Comparison of ENCODE assay signal across 9 mouse cellular contexts in genomic region chr7:27302172-27302571, GRCm38 (mm10). TPM values are rescaled to one million over a fixed set of nuclear protein-coding genes. Genes with fewer than 3 reads are reported as not detected.
DNase-seq lines count a peak whose midpoint lies in the region; ATAC-seq lines count a peak whose summit lies in the region.
"Had no signal": no experiment of that assay in that cellular context is flagged by ENCODE, and none has a peak within 500 bp of the region (broad histone marks: within the 10 kb centered on the region; RNA-seq: fewer than 3 reads in every experiment).

No protein-coding gene starts in this region.

- H3K4me1 ChIP-seq in lung, embryonic 15.5 days = no peaks in the 10 kb centered on the region

- no peaks in the 10 kb centered on the region for H3K27me3 ChIP-seq in lung, embryonic 15.5 days

- H3K4me2 ChIP-seq in lung, embryonic 15.5 days = no peak overlapping the region
- H3K4me2 ChIP-seq: heart, embryonic 15.5 days had no signal

- DNase-seq in CD4-positive, CD25-positive, alpha-beta regulatory T cell, adult 2 months (ENCODE audit: low read depth, low spot score) = peak; percentile 80
- DNase-seq in T-cell, adult 2 months (ENCODE audit: low spot score) = peak; percentile 34
- peak; percentile 54 to 80 for DNase-seq in cerebellum, postnatal 4 days (ENCODE audit: low spot score in 2 of 2)
- peak; percentile 66 to 71 for DNase-seq in heart, adult 9 months (ENCODE audit: low spot score in 2 of 2)
- DNase-seq in kidney, postnatal 25 days = peak; percentile 76 to 78
- DNase-seq in retina, postnatal 7 days (ENCODE audit: low read depth, low spot score) = peak; percentile 78
- DNase-seq in yolk sac, embryonic 10.5 days (ENCODE audit: low spot score) = no peak

- ATAC-seq in lung, embryonic 15.5 days (ENCODE audit: borderline replicate concordance, extremely low read depth, low FRiP score, low TSS enrichment) = peak; percentile 33; the same call in 1 of the 2 replicates

- no peaks in the 10 kb centered on the region for H3K9me3 ChIP-seq in lung, embryonic 15.5 days
- H3K9me3 ChIP-seq: heart, embryonic 15.5 days had no signal

- H3K4me3 ChIP-seq in lung, embryonic 15.5 days = no peak overlapping the region
- H3K4me3 ChIP-seq: heart, embryonic 15.5 days had no signal

- H3K9ac ChIP-seq in lung, embryonic 15.5 days = no peak overlapping the region
- H3K9ac ChIP-seq: heart, embryonic 15.5 days had no signal

- WGBS in lung, embryonic 15.5 days = 7% methylated on average over 11 of the region's 11 CpGs

- peaks cover 14% of the 10 kb centered on the region; the same call in 1 of the 2 replicates for H3K36me3 ChIP-seq in lung, embryonic 15.5 days

- no peak overlapping the region for H3K27ac ChIP-seq in lung, embryonic 15.5 days
- H3K27ac ChIP-seq: heart, embryonic 15.5 days had no signal

RNA-seq across cellular contexts. Expression of gene Ltbp4, which starts 35.3 kb away (rescaled TPM):
- 96.2 and 102 TPM in 2 replicates for polyA plus RNA-seq in lung, embryonic 15.5 days (2015; fragmentation: Nextera tagmentation; extraction: Ambion mirVana)

RNA-seq across cellular contexts. Expression of gene Numbl, which starts 43.9 kb away (rescaled TPM):
- polyA plus RNA-seq in lung, embryonic 15.5 days (2015; fragmentation: Nextera tagmentation; extraction: Ambion mirVana) = 23.6 and 23.8 TPM in 2 replicates

RNA-seq across cellular contexts. Expression of gene Shkbp1, which starts 53.6 kb away (rescaled TPM):
- polyA plus RNA-seq in lung, embryonic 15.5 days (2015; fragmentation: Nextera tagmentation; extraction: Ambion mirVana) = 48.3 and 51.4 TPM in 2 replicates

RNA-seq across cellular contexts. Expression of gene Gm20479, which starts 55.0 kb away (rescaled TPM):
- 0.79 and 1.3 TPM in 2 replicates for polyA plus RNA-seq in lung, embryonic 15.5 days (2015; fragmentation: Nextera tagmentation; extraction: Ambion mirVana)
- polyA plus RNA-seq: heart, embryonic 15.5 days had no signal
